Mouse (Mus musculus) brain, embryonic 14.5 days (tissue): ENCODE measurements around the gene Nxph1.

Experiments used
- CTCF ChIP-seq: fragments of 200-500 bp; IDR thresholded peaks from 2 replicates; pipeline ENCODE4 v1.5.1; 2012; ENCODE audit warnings: inconsistent platforms, mild to moderate bottlenecking, moderate library complexity, borderline replicate concordance; ENCODE audit not compliant: insufficient read depth, insufficient read length; ENCODE audit errors: extremely low read depth
- POLR2A ChIP-seq: fragments of 200-500 bp; IDR thresholded peaks from 2 replicates; pipeline ENCODE4 v1.6.1; 2012; ENCODE audit warnings: mild to moderate bottlenecking, inconsistent platforms, borderline replicate concordance; ENCODE audit not compliant: poor library complexity, insufficient read depth, insufficient read length, severe bottlenecking; ENCODE audit errors: extremely low read depth

GRCm38 (mm10) chr6:9039286-9039685 lies 91.1 kb downstream of the Nxph1 start:
- no peak for TF ChIP-seq CTCF
- no peak for TF ChIP-seq POLR2A
